12 mouse cellular contexts compared by ENCODE assay signal in genomic region chr17:27939028-27939427, GRCm38 (mm10). TPM values are rescaled to one million over a fixed set of nuclear protein-coding genes. Genes with fewer than 3 reads are reported as not detected.
A peak's percentile ranks its signal among the peaks of the same experiment; 100 is the strongest.
DNase-seq lines count a peak whose midpoint lies in the region; ATAC-seq and TF ChIP-seq lines count a peak whose summit lies in the region.
"Had no signal": no experiment of that assay in that cellular context is flagged by ENCODE, and none has a peak within 500 bp of the region (broad histone marks: within the 10 kb centered on the region; RNA-seq: fewer than 3 reads in every experiment).

No protein-coding gene starts in this region.

- H3K4me2 ChIP-seq in forebrain, embryonic 16.5 days (ENCODE audit: low read length) = no peak overlapping the region
- no peak overlapping the region for H3K4me2 ChIP-seq in forebrain, embryonic 13.5 days
- H3K4me2 ChIP-seq in kidney, postnatal 0 days (ENCODE audit: low read length) = no peak overlapping the region
- H3K4me2 ChIP-seq: hindbrain, embryonic 14.5 days; liver, embryonic 15.5 days had no signal

- H3K36me3 ChIP-seq in forebrain, embryonic 16.5 days (ENCODE audit: control insufficient read depth, insufficient read depth) = no peaks in the 10 kb centered on the region
- H3K36me3 ChIP-seq in forebrain, embryonic 13.5 days (ENCODE audit: poor library complexity, severe bottlenecking) = 0 out of 2 replicates have a peak, but pooled peaks cover 6% of the 10 kb centered on the region
- no peaks in the 10 kb centered on the region for H3K36me3 ChIP-seq in kidney, postnatal 0 days (ENCODE audit: insufficient read depth, low read length)
- H3K36me3 ChIP-seq in limb, embryonic 10.5 days = no peaks in the 10 kb centered on the region
- H3K36me3 ChIP-seq: liver, embryonic 15.5 days had no signal

- 79% methylated on average over 5 of the region's 5 CpGs for WGBS in forebrain, embryonic 16.5 days
- WGBS in forebrain, embryonic 13.5 days = 80% methylated on average over 5 of the region's 5 CpGs
- WGBS in kidney, postnatal 0 days = 79% methylated on average over 5 of the region's 5 CpGs
- 86% methylated on average over 5 of the region's 5 CpGs for WGBS in limb, embryonic 10.5 days

- no peak for DNase-seq in kidney, postnatal 0 days (ENCODE audit: low spot score)
- DNase-seq in kidney, postnatal 14 days = no peak
- DNase-seq in limb, embryonic 10.5 days (ENCODE audit: low spot score) = no peak
- no peak for DNase-seq in c-Kit-positive CD71-positive TER-119-positive erythroid progenitor cells, embryonic 14.5 days (ENCODE audit: low spot score)
- DNase-seq in gastrocnemius, adult 8-10 months (ENCODE audit: low spot score in 2 of 2) = no peak
- DNase-seq: adrenal gland, adult 2 months; spleen, adult 18-20 months had no signal

- H3K4me3 ChIP-seq in forebrain, embryonic 16.5 days (replicated peaks; ENCODE audit: low read length) = no peak overlapping the region
- no peak overlapping the region for H3K4me3 ChIP-seq in forebrain, embryonic 13.5 days
- no peak overlapping the region for H3K4me3 ChIP-seq in kidney, postnatal 0 days (replicated peaks; ENCODE audit: low read depth, low read length)
- no peak overlapping the region for H3K4me3 ChIP-seq in bone marrow macrophage, adult 2 months (ENCODE audit: insufficient read depth, low read length)
- no peak overlapping the region for H3K4me3 ChIP-seq in limb, embryonic 10.5 days
- H3K4me3 ChIP-seq: liver, embryonic 15.5 days had no signal

- H3K9me3 ChIP-seq in forebrain, embryonic 16.5 days (ENCODE audit: control insufficient read depth, low read length) = no peaks in the 10 kb centered on the region
- H3K9me3 ChIP-seq in forebrain, embryonic 13.5 days (replicated peaks) = no peaks in the 10 kb centered on the region
- no peaks in the 10 kb centered on the region for H3K9me3 ChIP-seq in kidney, postnatal 0 days (replicated peaks; ENCODE audit: low read length)
- H3K9me3 ChIP-seq in limb, embryonic 10.5 days (replicated peaks) = no peaks in the 10 kb centered on the region
- H3K9me3 ChIP-seq: liver, embryonic 15.5 days had no signal

- H3K27me3 ChIP-seq in forebrain, embryonic 16.5 days (replicated peaks; ENCODE audit: control insufficient read depth, insufficient read depth, low read length) = no peaks in the 10 kb centered on the region
- no peaks in the 10 kb centered on the region for H3K27me3 ChIP-seq in forebrain, embryonic 13.5 days
- H3K27me3 ChIP-seq in kidney, postnatal 0 days (ENCODE audit: insufficient read depth, low read length) = no peaks in the 10 kb centered on the region
- H3K27me3 ChIP-seq in limb, embryonic 10.5 days (ENCODE audit: low read depth, poor library complexity, severe bottlenecking) = no peaks in the 10 kb centered on the region
- H3K27me3 ChIP-seq: liver, embryonic 15.5 days had no signal

- H3K27ac ChIP-seq in forebrain, embryonic 16.5 days (ENCODE audit: low read length) = peak overlapping the region; percentile 11; the same call in 1 of the 2 replicates
- no peak overlapping the region for H3K27ac ChIP-seq in forebrain, embryonic 13.5 days
- H3K27ac ChIP-seq in kidney, postnatal 0 days = peak overlapping the region; percentile 73
- 0 out of 2 replicates have a peak overlapping the region, but pooled peaks have one; percentile 66 for H3K27ac ChIP-seq in bone marrow macrophage, adult 2 months (ENCODE audit: insufficient read depth, low read depth, low read length)
- peak overlapping the region; percentile 78 for H3K27ac ChIP-seq in limb, embryonic 10.5 days
- H3K27ac ChIP-seq: hindbrain, embryonic 14.5 days; liver, embryonic 15.5 days had no signal

- no peak for ATAC-seq in forebrain, embryonic 16.5 days
- ATAC-seq in forebrain, embryonic 13.5 days = no peak
- no peak for ATAC-seq in kidney, postnatal 0 days (replicated peaks; ENCODE audit: low FRiP score, low read depth)

- peaks cover 22% of the 10 kb centered on the region for H3K4me1 ChIP-seq in forebrain, embryonic 16.5 days (replicated peaks; ENCODE audit: control insufficient read depth, insufficient read depth, low read length)
- peaks cover 22% of the 10 kb centered on the region for H3K4me1 ChIP-seq in forebrain, embryonic 13.5 days
- H3K4me1 ChIP-seq in kidney, postnatal 0 days (replicated peaks; ENCODE audit: insufficient read depth, low read length) = peaks cover 22% of the 10 kb centered on the region
- H3K4me1 ChIP-seq in bone marrow macrophage, adult 2 months (ENCODE audit: control insufficient read depth, insufficient read depth, low read length) = peaks cover 47% of the 10 kb centered on the region
- peaks cover 56% of the 10 kb centered on the region for H3K4me1 ChIP-seq in limb, embryonic 10.5 days

- TF ChIP-seq CTCF in kidney, postnatal 0 days (IDR thresholded peaks at IDR 0.05; ENCODE audit: low read depth) = no peak
- TF ChIP-seq CTCF in bone marrow macrophage, adult 2 months (IDR thresholded peaks at IDR 0.05; ENCODE audit: low read depth, low read length) = no peak

- H3K9ac ChIP-seq in forebrain, embryonic 16.5 days (replicated peaks; ENCODE audit: low read depth, low read length) = no peak overlapping the region
- no peak overlapping the region for H3K9ac ChIP-seq in forebrain, embryonic 13.5 days
- H3K9ac ChIP-seq in kidney, postnatal 0 days (ENCODE audit: low read depth, low read length) = no peak overlapping the region
- H3K9ac ChIP-seq: hindbrain, embryonic 14.5 days; liver, embryonic 15.5 days had no signal

- TF ChIP-seq POLR2A in bone marrow macrophage, adult 2 months (IDR thresholded peaks at IDR 0.05; ENCODE audit: borderline replicate concordance, low read depth, low read length) = no peak

RNA-seq across cellular contexts. Expression of gene Taf11, which starts 29.4 kb away (rescaled TPM):
- polyA plus RNA-seq in forebrain, embryonic 16.5 days (2015; fragmentation: Nextera tagmentation; extraction: Ambion mirVana) = 67.1 and 72.7 TPM in 2 replicates
- polyA plus RNA-seq in forebrain, embryonic 13.5 days (2015; fragmentation: Nextera tagmentation; extraction: Ambion mirVana) = 83.4 and 87.1 TPM in 2 replicates
- polyA plus RNA-seq in kidney, postnatal 0 days (2015; fragmentation: Nextera tagmentation; extraction: Ambion mirVana) = 55.5 and 58.1 TPM in 2 replicates
- polyA plus RNA-seq in bone marrow macrophage, adult 2 months (2012; ENCODE audit: insufficient read depth, insufficient read length, missing spikeins) = 30.7 and 33.2 TPM in 2 replicates
- polyA plus RNA-seq in limb, embryonic 10.5 days (2016; fragmentation: Nextera tagmentation; extraction: Ambion mirVana) = 92.8 and 93.9 TPM in 2 replicates
- 10 to 100 TPM; 15.9 to 18.8 (median 17.0) TPM for total RNA-seq in gastrocnemius, adult 8-10 months (2022)

RNA-seq across cellular contexts. Expression of gene Anks1, which starts 29.9 kb away (rescaled TPM):
- polyA plus RNA-seq in forebrain, embryonic 16.5 days (2015; fragmentation: Nextera tagmentation; extraction: Ambion mirVana) = 27.8 and 36.5 TPM in 2 replicates
- polyA plus RNA-seq in forebrain, embryonic 13.5 days (2015; fragmentation: Nextera tagmentation; extraction: Ambion mirVana) = 45.2 and 49.8 TPM in 2 replicates
- 10.5 and 11.3 TPM in 2 replicates for polyA plus RNA-seq in kidney, postnatal 0 days (2015; fragmentation: Nextera tagmentation; extraction: Ambion mirVana)
- 24.6 and 29.0 TPM in 2 replicates for polyA plus RNA-seq in bone marrow macrophage, adult 2 months (2012; ENCODE audit: insufficient read depth, insufficient read length, missing spikeins)
- 13.3 and 15.5 TPM in 2 replicates for polyA plus RNA-seq in limb, embryonic 10.5 days (2016; fragmentation: Nextera tagmentation; extraction: Ambion mirVana)
- total RNA-seq in gastrocnemius, adult 8-10 months (2022) = 1 to 10 TPM; 6.3 to 9.2 (median 7.9) TPM
